Mouse (Mus musculus): ENCODE results near the gene Chrm4. TPM values are rescaled to one million over a fixed set of nuclear protein-coding genes. Genes with fewer than 3 reads are reported as not detected.

The Chrm4 gene
- polyA plus RNA-seq, 1 experiment from 2014 or later = 0.34 TPM

GRCm38 (mm10) chr2:91971231-91972097, 44.4 kb downstream of the Chrm4 start:
- Histone ChIP-seq H3K36me3 (ENCODE audit: control insufficient read depth, insufficient read depth, low read length) (no peaks in the 10 kb centered on the region), H3K4me3 (ENCODE audit: low read depth, low read length) (no peak overlapping the region), H3K27me3 (replicated peaks; ENCODE audit: control insufficient read depth, insufficient read depth, low read length) (peaks cover 62% of the 10 kb centered on the region), H3K9me3 (ENCODE audit: control insufficient read depth, low read length) (no peaks in the 10 kb centered on the region), H3K4me1 (replicated peaks; ENCODE audit: control insufficient read depth, insufficient read depth, low read length) (peaks cover 19% of the 10 kb centered on the region), H3K27ac (ENCODE audit: low read depth, low read length) (peak overlapping the region; percentile 49; the same call in 1 of the 2 replicates), H3K4me2 (0 out of 2 replicates have a peak overlapping the region, but pooled peaks have one; percentile 16), H3K9ac (ENCODE audit: low read depth, low read length) (no peak overlapping the region)
- ATAC-seq (replicated peaks; ENCODE audit: low FRiP score) (no peak), DNase-seq (ENCODE audit: low spot score) (no peak)
- WGBS = 21% methylated on average over 21 of the region's 21 CpGs

GRCm38 (mm10) chr2:91972121-91972566, 45.1 kb downstream of the Chrm4 start:
- Histone ChIP-seq H3K27me3 (replicated peaks; ENCODE audit: control insufficient read depth, insufficient read depth, low read length) (peaks cover 69% of the 10 kb centered on the region), H3K27ac (ENCODE audit: low read depth, low read length) (no peak overlapping the region), H3K9me3 (ENCODE audit: control insufficient read depth, low read length) (no peaks in the 10 kb centered on the region), H3K4me1 (replicated peaks; ENCODE audit: control insufficient read depth, insufficient read depth, low read length) (peaks cover 19% of the 10 kb centered on the region), H3K4me2 (no peak overlapping the region), H3K9ac (ENCODE audit: low read depth, low read length) (no peak overlapping the region), H3K36me3 (ENCODE audit: control insufficient read depth, insufficient read depth, low read length) (no peaks in the 10 kb centered on the region), H3K4me3 (ENCODE audit: low read depth, low read length) (no peak overlapping the region)
- DNase-seq (ENCODE audit: low spot score) (no peak), ATAC-seq (replicated peaks; ENCODE audit: low FRiP score) (no peak; the same call in 1 of the 2 replicates)
- 28% methylated on average over 13 of the region's 13 CpGs for WGBS

- Histone ChIP-seq H3K27me3 (replicated peaks; ENCODE audit: control insufficient read depth, insufficient read depth, low read length) (peaks cover 83% of the 10 kb centered on the region), H3K36me3 (ENCODE audit: control insufficient read depth, insufficient read depth, low read length) (no peaks in the 10 kb centered on the region), H3K4me2 (no peak overlapping the region), H3K4me3 (ENCODE audit: low read depth, low read length) (no peak overlapping the region), H3K27ac (ENCODE audit: low read depth, low read length) (no peak overlapping the region), H3K4me1 (replicated peaks; ENCODE audit: control insufficient read depth, insufficient read depth, low read length) (peaks cover 27% of the 10 kb centered on the region), H3K9me3 (ENCODE audit: control insufficient read depth, low read length) (no peaks in the 10 kb centered on the region), H3K9ac (ENCODE audit: low read depth, low read length) (no peak overlapping the region)
- DNase-seq (ENCODE audit: low spot score) (no peak), ATAC-seq (replicated peaks; ENCODE audit: low FRiP score) (no peak)
- 47% methylated on average over 7 of the region's 7 CpGs for WGBS
Measured at GRCm38 (mm10) chr2:91973416-91974135, 46.5 kb downstream of the Chrm4 start.

- H3K9me3 ChIP-seq (ENCODE audit: control insufficient read depth, low read length) = no peaks in the 10 kb centered on the region
- H3K27ac ChIP-seq (ENCODE audit: low read depth, low read length) = no peak within 1 kb of the TSS
- 0 out of 2 replicates have a peak within 1 kb of the TSS, but pooled peaks have one; percentile 2 for H3K9ac ChIP-seq (ENCODE audit: low read depth, low read length)
- 3% methylated on average over 75 of the region's 79 CpGs for WGBS
- H3K4me3 ChIP-seq (ENCODE audit: low read depth, low read length) = peak within 1 kb of the TSS; percentile 46
- H3K36me3 ChIP-seq (ENCODE audit: control insufficient read depth, insufficient read depth, low read length) = no peaks in the 10 kb centered on the region
- H3K27me3 ChIP-seq (replicated peaks; ENCODE audit: control insufficient read depth, insufficient read depth, low read length) = peaks cover 86% of the 10 kb centered on the region
- DNase-seq (ENCODE audit: low spot score) (no peak), ATAC-seq (replicated peaks; ENCODE audit: low FRiP score) (0 out of 2 replicates have a peak, but pooled peaks have one; percentile 29)
- H3K4me2 ChIP-seq = peak within 1 kb of the TSS; percentile 69
- peaks cover 31% of the 10 kb centered on the region for H3K4me1 ChIP-seq (replicated peaks; ENCODE audit: control insufficient read depth, insufficient read depth, low read length)
Measured at GRCm38 (mm10) chr2:91975581-91976541, 48.8 kb downstream of the Chrm4 start, which contains the start of gene Dgkz. TSS of gene Dgkz (minus strand) at chr2:91975864.

GRCm38 (mm10) chr2:91977960-91978359, 50.9 kb downstream of the Chrm4 start:
- Histone ChIP-seq H3K4me3 (ENCODE audit: low read depth, low read length) (no peak overlapping the region), H3K36me3 (ENCODE audit: control insufficient read depth, insufficient read depth, low read length) (no peaks in the 10 kb centered on the region), H3K4me2 (no peak overlapping the region), H3K9ac (ENCODE audit: low read depth, low read length) (no peak overlapping the region), H3K4me1 (replicated peaks; ENCODE audit: control insufficient read depth, insufficient read depth, low read length) (peaks cover 23% of the 10 kb centered on the region), H3K9me3 (ENCODE audit: control insufficient read depth, low read length) (no peaks in the 10 kb centered on the region), H3K27ac (ENCODE audit: low read depth, low read length) (no peak overlapping the region), H3K27me3 (replicated peaks; ENCODE audit: control insufficient read depth, insufficient read depth, low read length) (peaks cover 68% of the 10 kb centered on the region)
- ATAC-seq (replicated peaks; ENCODE audit: low FRiP score) (no peak), DNase-seq (ENCODE audit: low spot score) (no peak)
- 54% methylated on average over 4 of the region's 4 CpGs for WGBS

Small RNA genes within 50 kb of the gene (microRNA-seq; reads per million reads assigned to microRNA genes)
- 1.4 reads per million for gene Mir6999 (ENCODE audit: borderline number of aligned reads)

Other genes with a start within 250 kb of the Chrm4 start
- gene Atg13, start 216.7 kb upstream of the Chrm4 start, polyA plus RNA-seq (2014; fragmentation: Nextera tagmentation; extraction: Ambion mirVana) = 23.0 and 23.3 TPM in 2 replicates
- 16.3 TPM in 2 replicates for gene Harbi1, start 216.4 kb upstream of the Chrm4 start, polyA plus RNA-seq (2014; fragmentation: Nextera tagmentation; extraction: Ambion mirVana)
- gene Ambra1, start 197.1 kb upstream of the Chrm4 start, polyA plus RNA-seq (2014; fragmentation: Nextera tagmentation; extraction: Ambion mirVana) = 13.0 and 14.0 TPM in 2 replicates
- gene Mdk, start 5.0 kb downstream of the Chrm4 start, polyA plus RNA-seq (2014; fragmentation: Nextera tagmentation; extraction: Ambion mirVana) = 461 and 501 TPM in 2 replicates
- gene Gm9821, start 18.5 kb downstream of the Chrm4 start, polyA plus RNA-seq (2014; fragmentation: Nextera tagmentation; extraction: Ambion mirVana) = 3.7 and 4.8 TPM in 2 replicates
- gene Dgkz, start 48.6 kb downstream of the Chrm4 start, polyA plus RNA-seq (2014; fragmentation: Nextera tagmentation; extraction: Ambion mirVana) = 81.4 and 85.9 TPM in 2 replicates
- 5.7 and 6.1 TPM in 2 replicates for gene Creb3l1, start 97.3 kb downstream of the Chrm4 start, polyA plus RNA-seq (2014; fragmentation: Nextera tagmentation; extraction: Ambion mirVana)
- gene Phf21a, start 165.9 kb downstream of the Chrm4 start, polyA plus RNA-seq (2014; fragmentation: Nextera tagmentation; extraction: Ambion mirVana) = 12.5 and 12.7 TPM in 2 replicates

Data from liver, embryonic 11.5 days (tissue).